Mouse (Mus musculus) midbrain, embryonic 10.5 days (tissue): ENCODE measurements around the gene Spaca6. TPM values are rescaled to one million over a fixed set of nuclear protein-coding genes. Genes with fewer than 3 reads are reported as not detected.
"Not testable (repeated sequence)": the region's sequence is repeated elsewhere in the genome, so short reads cannot be mapped to it uniquely, and the experiment has no call there.

Experiments
- DNase-seq: peaks from one replicate; pipeline ENCODE4 v3.0.0-alpha.2; 2017; ENCODE audit warnings: low spot score
- H3K27ac ChIP-seq: fragments of 300-500 bp; sonication (generic); replicated peaks from 2 replicates; pipeline ENCODE4 v1.5.1; 2016; ENCODE audit warnings: mild to moderate bottlenecking
- H3K27me3 ChIP-seq: fragments of 300-500 bp; sonication (generic); 2 replicates; pipeline ENCODE4 v1.6.1; 2016; ENCODE audit warnings: low read depth, mild to moderate bottlenecking; ENCODE audit not compliant: poor library complexity, severe bottlenecking
- H3K36me3 ChIP-seq: fragments of 300-500 bp; sonication (generic); 2 replicates; pipeline ENCODE4 v1.6.1; 2016; ENCODE audit warnings: mild to moderate bottlenecking, moderate library complexity
- H3K4me1 ChIP-seq: fragments of 300-500 bp; sonication (generic); 2 replicates; pipeline ENCODE4 v1.6.1; 2016
- H3K4me3 ChIP-seq: fragments of 300-500 bp; sonication (generic); 2 replicates; pipeline ENCODE4 v1.5.1; 2016; ENCODE audit warnings: mild to moderate bottlenecking, moderate library complexity
- H3K9me3 ChIP-seq: fragments of 300-500 bp; sonication (generic); replicated peaks from 2 replicates; pipeline ENCODE4 v1.6.1; 2016; ENCODE audit warnings: mild to moderate bottlenecking
- WGBS: fragments of 180-500 bp; shearing (Covaris S2); methylation state at CpG from one replicate; pipeline ENCODE4 v1.1.7; 2016; 5-methylcytosine and 5-hydroxymethylcytosine counted together
- polyA plus RNA-seq: library from polyadenylated mRNA; unstranded; fragments of >200 nt; fragmentation: Nextera tagmentation; extraction: Ambion mirVana; gene quantifications from 2 replicates; pipeline ENCODE4 v1.2.1, GENCODE M21; 2016

The Spaca6 gene
- polyA plus RNA-seq, 1 experiment from 2014 or later = 38.1 TPM

DNA sequence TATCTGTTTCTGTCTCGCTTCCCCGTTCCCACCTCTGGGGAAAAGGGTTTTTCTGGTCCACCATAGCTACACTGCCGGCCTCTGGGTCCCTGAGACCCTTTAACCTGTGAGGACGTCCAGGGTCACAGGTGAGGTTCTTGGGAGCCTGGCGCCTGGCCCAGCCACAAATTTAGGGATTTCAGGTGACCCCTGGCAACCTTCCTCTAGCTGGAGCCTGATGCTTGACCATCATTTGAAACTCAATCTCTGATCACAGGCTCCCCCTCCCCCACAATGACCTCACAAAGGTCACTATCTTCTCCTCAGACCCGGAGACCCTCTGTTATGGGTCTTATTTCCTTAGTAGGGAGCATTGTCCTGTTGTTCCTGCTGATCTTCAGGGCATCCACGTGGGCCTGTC, 3.8 kb downstream of the Spaca6 start:
- Histone ChIP-seq H3K27ac (peak overlapping the region; percentile 99; the same call in 1 of the 2 replicates), H3K36me3 (peaks cover 60% of the 10 kb centered on the region), H3K9me3 (no peaks in the 10 kb centered on the region), H3K27me3 (no peaks in the 10 kb centered on the region), H3K4me3 (peak overlapping the region; percentile 89), H3K4me1 (peaks cover 56% of the 10 kb centered on the region)
- 78% methylated on average over 7 of the region's 7 CpGs for WGBS
- no peak for DNase-seq

DNA sequence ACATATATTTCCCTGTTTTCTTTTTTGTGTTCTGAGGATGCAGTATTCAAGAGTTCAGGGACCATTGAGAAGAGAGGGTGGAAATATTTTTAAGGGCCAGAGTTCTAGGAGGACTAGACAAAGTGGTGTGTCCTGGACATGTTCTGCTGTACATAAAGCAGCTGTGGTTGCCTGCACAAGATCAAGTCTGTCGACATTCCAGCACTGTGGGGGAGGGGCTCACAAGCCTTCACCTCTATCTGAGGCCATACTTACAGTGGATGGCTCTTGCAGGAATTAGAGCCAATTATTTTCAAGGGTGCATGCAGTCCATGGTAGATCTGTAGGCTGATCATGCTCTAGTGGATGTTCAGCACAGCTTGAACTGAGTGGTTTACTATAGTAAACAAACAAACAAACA, 7.9 kb downstream of the Spaca6 start:
- Histone ChIP-seq H3K27me3 (no peaks in the 10 kb centered on the region), H3K4me1 (peaks cover 68% of the 10 kb centered on the region), H3K9me3 (no peaks in the 10 kb centered on the region), H3K27ac (no peak overlapping the region), H3K4me3 (no peak overlapping the region), H3K36me3 (peaks cover 88% of the 10 kb centered on the region)
- no peak for DNase-seq
- WGBS = 24% methylated on average over 1 of the region's 1 CpGs

DNA sequence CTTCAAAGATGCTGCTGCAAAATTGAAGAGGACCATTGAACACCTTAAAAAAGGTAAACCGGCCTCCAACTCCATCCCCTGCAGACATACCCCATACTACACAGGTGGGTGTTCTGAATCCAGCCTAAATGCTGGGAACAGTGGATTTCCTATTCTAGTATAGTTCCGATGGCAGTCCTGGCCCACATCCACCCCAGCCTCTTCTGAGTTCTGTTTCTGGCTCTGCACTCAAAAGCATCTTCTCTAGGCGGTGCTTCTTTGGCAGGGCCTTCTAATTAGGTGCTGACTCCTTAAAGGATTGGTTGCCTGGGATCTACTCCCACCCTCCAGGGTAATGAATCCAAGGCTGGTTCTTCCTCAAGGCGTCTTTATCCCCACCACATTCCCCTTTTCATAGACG, 9.1 kb downstream of the Spaca6 start:
- no peak overlapping the region for H3K27ac ChIP-seq
- H3K4me1 ChIP-seq = peaks cover 56% of the 10 kb centered on the region
- no peaks in the 10 kb centered on the region for H3K27me3 ChIP-seq
- WGBS = 90% methylated on average over 5 of the region's 5 CpGs
- H3K4me3 ChIP-seq = no peak overlapping the region
- no peaks in the 10 kb centered on the region for H3K9me3 ChIP-seq
- DNase-seq = no peak
- peaks cover 88% of the 10 kb centered on the region for H3K36me3 ChIP-seq

DNA sequence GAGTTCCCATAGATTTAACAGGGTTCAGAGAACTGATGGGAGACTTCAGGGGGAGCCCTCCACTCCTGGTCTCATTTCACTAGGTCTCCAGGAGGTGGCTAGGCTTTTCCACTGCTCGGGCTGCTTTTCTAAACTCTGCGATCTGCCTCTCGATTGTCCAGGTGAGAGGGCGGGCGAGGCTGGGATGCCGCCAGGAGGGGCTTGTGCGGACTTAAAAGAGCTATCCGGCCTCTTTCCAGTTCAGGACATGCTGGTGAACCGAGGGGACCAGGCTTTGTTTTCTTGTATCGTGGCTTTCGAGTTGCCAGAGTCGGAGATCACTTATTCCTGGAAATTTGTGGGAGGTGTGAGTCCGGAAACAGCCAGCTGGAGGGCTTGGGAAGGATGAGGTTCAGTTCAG, 10.5 kb downstream of the Spaca6 start:
- Histone ChIP-seq H3K27me3 (no peaks in the 10 kb centered on the region), H3K4me3 (peak overlapping the region; percentile 63), H3K36me3 (peaks cover 83% of the 10 kb centered on the region), H3K27ac (peak overlapping the region; percentile 88), H3K4me1 (peaks cover 45% of the 10 kb centered on the region), H3K9me3 (no peaks in the 10 kb centered on the region)
- 6% methylated on average over 13 of the region's 13 CpGs for WGBS
- no peak for DNase-seq

DNA sequence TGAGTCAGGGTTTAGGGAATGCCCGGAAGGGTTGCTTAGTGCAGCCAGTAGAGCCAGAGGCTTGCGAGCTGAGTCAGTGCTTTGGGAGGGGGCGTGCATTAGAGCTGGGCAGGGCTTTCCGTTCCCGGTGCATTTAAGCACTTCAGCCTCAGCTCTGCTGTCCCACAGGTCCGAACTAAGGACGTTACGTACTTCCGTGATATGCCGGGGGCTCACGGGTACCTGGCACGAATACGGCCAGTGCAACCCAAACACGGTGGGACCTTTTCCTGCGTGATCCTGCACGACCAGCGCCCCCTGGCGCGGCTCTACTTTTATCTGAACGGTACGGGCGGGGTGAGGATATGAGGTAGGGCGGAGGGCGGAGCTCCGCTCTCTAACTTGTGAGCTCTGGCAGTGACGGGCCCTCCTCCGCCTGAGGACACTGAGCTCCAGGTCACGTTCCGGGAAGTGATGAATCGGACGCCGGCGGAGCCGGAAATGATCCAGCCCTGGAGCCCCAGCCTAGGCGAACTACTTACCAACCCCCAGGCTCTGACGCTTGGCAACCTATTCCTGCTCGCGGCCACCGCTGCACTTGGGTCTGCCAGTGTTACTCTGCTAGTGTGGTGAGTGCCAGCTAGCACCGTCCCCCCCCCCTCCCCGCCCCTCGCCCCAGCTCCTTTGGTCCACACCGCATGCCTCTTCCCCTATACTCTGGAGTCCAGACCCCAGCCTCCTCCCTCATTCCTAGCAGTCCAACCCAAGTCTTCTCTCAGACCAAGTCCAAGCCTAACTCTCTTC, 11.2 kb downstream of the Spaca6 start:
- Histone ChIP-seq H3K27ac (peak overlapping the region; percentile 88), H3K4me3 (peak overlapping the region; percentile 63), H3K36me3 (peaks cover 83% of the 10 kb centered on the region), H3K4me1 (peaks cover 45% of the 10 kb centered on the region), H3K9me3 (no peaks in the 10 kb centered on the region), H3K27me3 (no peaks in the 10 kb centered on the region)
- under 1% methylated on average over 43 of the region's 43 CpGs for WGBS
- peak; percentile 88 for DNase-seq

DNA sequence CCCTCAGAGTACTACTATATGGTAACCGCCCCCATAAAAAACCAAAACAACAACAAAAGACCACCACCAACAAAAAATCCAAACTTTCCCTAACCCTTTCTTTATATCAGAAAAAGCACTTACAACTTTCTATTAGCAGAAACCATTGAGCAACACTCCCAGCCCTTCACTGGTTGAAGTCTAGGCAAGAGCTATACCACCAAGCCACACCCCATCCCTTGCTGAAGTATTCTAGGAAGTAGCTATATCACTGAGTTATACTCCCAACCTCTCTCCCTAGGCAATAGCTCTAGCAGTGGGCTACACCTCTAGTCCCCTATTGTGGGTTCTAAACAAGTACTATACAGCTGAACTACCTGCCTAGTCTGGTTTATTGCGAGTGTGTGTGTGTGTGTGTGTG, 12.3 kb downstream of the Spaca6 start:
- no peak overlapping the region for H3K4me3 ChIP-seq
- no peak overlapping the region for H3K27ac ChIP-seq
- 97% methylated on average over 2 of the region's 2 CpGs for WGBS
- peaks cover 75% of the 10 kb centered on the region for H3K36me3 ChIP-seq
- H3K9me3 ChIP-seq = no peaks in the 10 kb centered on the region
- H3K4me1 ChIP-seq = peaks cover 37% of the 10 kb centered on the region
- no peaks in the 10 kb centered on the region for H3K27me3 ChIP-seq
- DNase-seq = no peak

DNA sequence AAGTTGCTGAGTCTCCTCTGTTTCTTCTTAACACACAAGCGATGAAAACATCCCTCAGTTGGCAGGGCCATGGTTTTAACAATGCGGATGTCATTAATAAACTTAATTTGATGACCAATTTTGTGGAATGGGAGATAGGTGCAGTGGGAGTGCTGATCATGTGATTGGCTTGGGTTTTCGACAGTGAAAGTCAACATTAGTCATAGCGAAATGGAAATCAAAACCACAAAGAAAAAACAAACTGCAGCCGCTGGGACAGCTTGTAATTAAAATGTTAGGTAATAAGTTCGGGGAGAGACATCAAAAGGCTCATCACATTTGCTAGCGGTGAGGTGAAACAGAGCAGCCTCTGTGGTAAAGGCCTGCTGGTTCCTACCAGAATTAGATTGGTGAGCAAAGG, 13.8 kb downstream of the Spaca6 start:
- H3K27ac ChIP-seq = no peak overlapping the region
- 91% methylated on average over 7 of the region's 7 CpGs for WGBS
- no peaks in the 10 kb centered on the region for H3K9me3 ChIP-seq
- H3K4me1 ChIP-seq = peaks cover 33% of the 10 kb centered on the region
- no peak for DNase-seq
- H3K4me3 ChIP-seq = no peak overlapping the region
- H3K27me3 ChIP-seq = no peaks in the 10 kb centered on the region
- peaks cover 60% of the 10 kb centered on the region for H3K36me3 ChIP-seq

DNA sequence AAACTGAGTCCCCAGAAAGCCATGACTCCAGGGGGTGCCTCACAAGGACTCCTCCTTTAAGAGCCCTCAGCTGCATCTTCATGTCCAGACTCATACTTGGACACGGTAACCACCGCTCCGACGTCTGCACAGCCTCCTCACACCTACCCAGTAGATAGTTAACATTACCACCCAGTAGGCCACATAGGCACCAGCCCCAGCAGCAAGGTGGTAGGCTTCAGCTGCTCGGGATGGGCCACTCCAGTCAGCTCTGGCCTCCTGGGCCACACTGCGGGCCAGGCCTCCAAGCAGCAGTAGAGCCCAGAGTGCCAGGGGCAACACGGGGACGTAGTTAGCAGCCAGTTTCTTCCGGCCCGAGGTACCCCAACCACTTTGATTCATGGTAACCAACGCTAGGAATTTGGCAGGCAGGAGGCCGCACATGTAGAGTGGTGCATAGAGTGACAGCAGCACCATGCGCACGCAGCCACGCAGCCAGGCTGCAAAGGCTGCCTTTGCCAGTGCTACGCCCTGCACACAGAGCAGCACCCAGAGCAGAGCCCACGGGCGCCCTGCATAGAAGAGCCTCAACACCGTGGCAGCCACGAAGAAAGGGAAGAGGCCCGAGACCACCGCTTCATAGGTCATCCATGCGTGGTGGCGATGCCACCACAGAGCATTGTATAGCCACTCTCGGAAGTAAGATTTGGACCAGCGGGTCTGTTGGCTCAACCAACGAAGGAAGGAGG, 16.7 kb downstream of the Spaca6 start:
- no peak for DNase-seq
- 77% methylated on average over 27 of the region's 27 CpGs for WGBS
- peaks cover 4% of the 10 kb centered on the region for H3K4me1 ChIP-seq
- H3K36me3 ChIP-seq = peaks cover 46% of the 10 kb centered on the region
- H3K9me3 ChIP-seq = no peaks in the 10 kb centered on the region
- H3K27me3 ChIP-seq = peaks cover 14% of the 10 kb centered on the region; the same call in 1 of the 2 replicates
- no peak overlapping the region for H3K4me3 ChIP-seq
- no peak overlapping the region for H3K27ac ChIP-seq

DNA sequence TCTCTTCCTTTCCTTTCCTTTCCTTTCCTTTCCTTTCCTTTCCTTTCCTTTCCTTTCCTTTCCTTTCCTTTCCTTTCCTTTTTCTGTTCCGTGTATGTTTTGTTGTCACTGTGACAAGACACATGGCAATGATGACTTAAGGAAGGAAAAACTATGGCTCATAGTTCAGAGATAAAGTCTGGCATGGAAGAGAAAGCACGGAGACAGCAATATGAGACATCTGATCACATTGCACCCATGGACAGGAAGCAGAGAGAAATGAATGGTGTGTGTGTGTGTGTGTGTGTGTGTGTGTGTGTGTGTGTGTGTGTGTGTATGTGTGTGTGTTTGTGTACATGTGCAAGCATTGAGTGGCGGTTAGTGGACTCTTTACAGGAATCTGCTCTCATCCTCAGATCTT, 17.6 kb downstream of the Spaca6 start:
- H3K4me3 ChIP-seq, H3K9me3 ChIP-seq, DNase-seq, H3K27ac ChIP-seq, H3K4me1 ChIP-seq: not testable (repeated sequence)
- Histone ChIP-seq H3K27me3 (peaks cover 23% of the 10 kb centered on the region), H3K36me3 (peaks cover 41% of the 10 kb centered on the region)
- 98% methylated on average over 3 of the region's 3 CpGs for WGBS

DNA sequence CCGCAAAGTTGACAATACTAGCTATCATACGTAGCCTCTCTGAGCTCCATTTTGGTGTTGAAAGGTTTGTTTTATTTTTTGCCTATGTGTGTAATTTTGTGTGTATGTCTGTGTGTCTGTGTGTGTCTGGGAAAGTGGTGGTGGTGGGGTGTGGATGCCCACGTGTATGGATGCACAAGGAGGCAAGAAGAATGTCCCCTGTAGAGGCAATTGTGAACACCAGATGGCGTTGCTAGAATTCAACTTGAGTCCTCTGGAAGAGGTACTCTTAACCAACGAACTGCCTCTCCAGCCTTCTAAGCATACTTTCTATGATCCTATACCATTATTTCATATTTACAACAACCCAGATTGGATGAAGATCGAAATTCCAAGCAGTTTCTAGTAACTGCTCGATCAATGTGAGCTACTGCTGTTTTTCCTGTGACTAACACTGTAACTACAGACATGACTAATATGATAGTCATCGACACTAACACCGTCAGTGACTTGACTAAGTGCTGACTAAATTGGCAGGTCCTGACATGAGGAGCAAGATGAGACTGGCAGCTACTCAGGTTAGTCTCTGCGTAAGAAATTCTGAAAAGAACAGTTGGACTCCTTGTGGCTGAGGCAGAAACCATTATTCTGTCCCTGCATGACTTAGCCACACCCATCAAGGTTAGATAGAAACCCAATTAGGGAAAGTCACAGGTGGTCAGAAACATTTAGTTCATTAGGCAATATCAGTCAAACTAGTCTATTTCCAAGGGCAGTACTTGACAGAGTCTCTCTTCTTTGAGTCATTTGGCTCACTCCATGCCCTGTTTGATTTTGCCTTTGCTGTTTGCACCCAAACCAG, 18.4 kb downstream of the Spaca6 start:
- no peak overlapping the region for H3K4me3 ChIP-seq
- H3K4me1 ChIP-seq = peaks cover 5% of the 10 kb centered on the region; the same call in 1 of the 2 replicates
- H3K27me3 ChIP-seq = peaks cover 31% of the 10 kb centered on the region
- no peak overlapping the region for H3K27ac ChIP-seq
- H3K9me3 ChIP-seq = no peaks in the 10 kb centered on the region
- DNase-seq = no peak
- WGBS = 73% methylated on average over 10 of the region's 10 CpGs
- H3K36me3 ChIP-seq = peaks cover 33% of the 10 kb centered on the region

DNA sequence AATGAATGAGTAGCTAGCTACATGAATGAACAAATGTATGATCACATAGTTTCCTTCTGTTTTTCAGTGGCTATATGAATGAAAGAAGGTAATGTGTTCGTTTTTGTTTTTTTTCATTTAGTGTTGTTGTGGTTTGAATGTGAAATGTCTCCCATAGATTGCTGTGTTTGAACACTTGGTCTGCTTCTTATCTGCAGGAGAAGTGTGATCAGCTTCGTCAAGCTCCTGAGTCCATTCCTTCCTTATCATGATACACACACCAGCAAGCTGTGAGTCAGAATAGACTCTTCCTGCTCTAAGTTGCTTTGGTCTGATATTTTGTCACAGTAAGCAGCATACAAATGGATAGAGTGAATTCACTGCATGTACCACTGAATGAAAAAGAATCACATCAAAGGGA, 22.0 kb downstream of the Spaca6 start:
- WGBS = 74% methylated on average over 2 of the region's 2 CpGs
- Histone ChIP-seq H3K27me3 (peaks cover 37% of the 10 kb centered on the region), H3K4me1 (peaks cover 5% of the 10 kb centered on the region; the same call in 1 of the 2 replicates), H3K4me3 (no peak overlapping the region), H3K9me3 (no peaks in the 10 kb centered on the region), H3K36me3 (peaks cover 8% of the 10 kb centered on the region; the same call in 1 of the 2 replicates), H3K27ac (no peak overlapping the region)
- DNase-seq = no peak

DNA sequence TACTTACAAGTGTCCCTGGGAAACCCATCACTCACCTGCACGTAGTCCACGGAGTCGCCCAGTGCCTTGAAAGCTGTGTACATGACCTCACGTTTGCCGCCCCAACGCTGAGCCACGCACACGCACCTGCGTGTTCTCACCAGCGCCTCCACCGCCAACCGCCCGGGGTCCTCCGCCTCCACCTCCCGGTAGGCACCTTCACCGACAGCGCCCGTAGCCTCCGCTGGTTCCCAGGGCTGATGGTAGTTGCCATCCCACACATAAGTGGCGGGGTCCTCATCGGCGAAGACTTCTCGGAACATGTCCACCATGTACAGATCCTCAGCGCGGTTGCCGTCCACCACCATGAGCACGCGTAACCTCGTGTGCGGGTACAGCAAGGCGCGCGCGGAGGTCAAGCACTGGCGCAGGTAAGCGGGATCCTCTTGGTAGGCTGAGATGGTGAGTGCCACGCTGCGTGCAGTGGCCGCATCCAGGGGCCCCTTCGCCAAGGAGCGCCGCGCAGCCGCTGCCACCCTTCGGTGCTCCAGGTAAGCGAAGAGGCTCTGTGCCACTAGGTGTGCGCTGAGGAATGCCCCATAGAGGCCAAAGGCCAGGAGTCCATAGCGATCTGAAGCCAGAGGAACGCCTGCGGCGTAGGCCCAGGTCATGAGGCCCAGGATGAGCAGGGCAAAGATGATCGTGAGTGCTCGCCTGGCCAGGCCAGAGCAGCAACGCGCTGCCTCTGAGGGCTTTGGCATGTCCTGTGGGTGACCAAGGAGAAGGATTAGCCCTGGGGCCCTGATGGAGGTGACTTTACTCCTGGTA, 23.2 kb downstream of the Spaca6 start:
- peaks cover 5% of the 10 kb centered on the region; the same call in 1 of the 2 replicates for H3K4me1 ChIP-seq
- peak overlapping the region; percentile 21 for H3K4me3 ChIP-seq
- DNase-seq = no peak
- 15% methylated on average over 55 of the region's 55 CpGs for WGBS
- peaks cover 37% of the 10 kb centered on the region for H3K27me3 ChIP-seq
- H3K36me3 ChIP-seq = peaks cover 8% of the 10 kb centered on the region; the same call in 1 of the 2 replicates
- no peak overlapping the region for H3K27ac ChIP-seq
- no peaks in the 10 kb centered on the region for H3K9me3 ChIP-seq
